Mouse (Mus musculus): Measurements from ENCODE around the gene Ezr.

DNA sequence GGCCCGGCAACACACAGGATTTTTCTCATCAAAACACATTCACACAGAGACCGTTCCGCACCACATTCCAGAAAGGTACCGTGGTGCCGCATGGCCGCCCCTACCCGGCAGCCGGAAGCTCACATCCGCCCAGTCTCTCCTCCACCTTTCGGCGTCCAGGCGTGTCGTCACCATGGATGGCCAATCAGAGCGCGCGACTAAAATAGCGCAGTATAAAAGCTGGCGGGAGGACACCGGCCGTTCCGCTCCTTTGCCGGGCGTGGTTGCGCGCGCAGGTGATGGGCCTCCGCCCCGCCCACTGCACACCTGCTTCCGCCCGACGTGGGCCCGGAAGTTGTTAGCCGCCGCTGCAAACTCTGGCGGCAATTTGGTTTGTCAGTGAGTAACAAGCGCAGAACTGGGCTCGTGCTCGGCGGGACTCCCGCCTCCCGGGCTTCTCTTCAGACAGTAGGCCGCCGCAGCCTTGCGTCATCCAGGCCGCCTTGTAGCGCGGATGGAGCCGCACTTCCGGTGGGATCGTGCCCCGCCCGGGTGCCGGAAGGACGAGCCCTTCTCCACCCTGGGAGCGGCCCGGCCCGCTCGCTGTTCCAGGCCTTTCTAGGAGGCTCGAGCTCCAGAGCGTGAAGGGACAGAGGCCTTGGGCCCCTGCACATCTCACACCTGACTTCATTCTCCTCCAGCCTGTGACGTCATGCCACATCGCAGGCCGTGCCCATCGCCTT lies 45.3 kb upstream of the Ezr start:
- TF ChIP-seq CTCF (IDR thresholded peaks at IDR 0.05; ENCODE audit: insufficient read depth, low read depth, low read length) (no peak), POLR2A (IDR thresholded peaks at IDR 0.05; ENCODE audit: insufficient read depth, low read depth, low read length) (peak; percentile 67)

All from olfactory bulb, adult 2 months (tissue).